Mouse (Mus musculus): ENCODE measurements at regions not wholly inside any gene's neighbourhood (a gene's known extent, or its start where the extent isn't known, plus 50 kb on each side); places are given as distances from the start of the nearest gene placed in this dataset.

DNA sequence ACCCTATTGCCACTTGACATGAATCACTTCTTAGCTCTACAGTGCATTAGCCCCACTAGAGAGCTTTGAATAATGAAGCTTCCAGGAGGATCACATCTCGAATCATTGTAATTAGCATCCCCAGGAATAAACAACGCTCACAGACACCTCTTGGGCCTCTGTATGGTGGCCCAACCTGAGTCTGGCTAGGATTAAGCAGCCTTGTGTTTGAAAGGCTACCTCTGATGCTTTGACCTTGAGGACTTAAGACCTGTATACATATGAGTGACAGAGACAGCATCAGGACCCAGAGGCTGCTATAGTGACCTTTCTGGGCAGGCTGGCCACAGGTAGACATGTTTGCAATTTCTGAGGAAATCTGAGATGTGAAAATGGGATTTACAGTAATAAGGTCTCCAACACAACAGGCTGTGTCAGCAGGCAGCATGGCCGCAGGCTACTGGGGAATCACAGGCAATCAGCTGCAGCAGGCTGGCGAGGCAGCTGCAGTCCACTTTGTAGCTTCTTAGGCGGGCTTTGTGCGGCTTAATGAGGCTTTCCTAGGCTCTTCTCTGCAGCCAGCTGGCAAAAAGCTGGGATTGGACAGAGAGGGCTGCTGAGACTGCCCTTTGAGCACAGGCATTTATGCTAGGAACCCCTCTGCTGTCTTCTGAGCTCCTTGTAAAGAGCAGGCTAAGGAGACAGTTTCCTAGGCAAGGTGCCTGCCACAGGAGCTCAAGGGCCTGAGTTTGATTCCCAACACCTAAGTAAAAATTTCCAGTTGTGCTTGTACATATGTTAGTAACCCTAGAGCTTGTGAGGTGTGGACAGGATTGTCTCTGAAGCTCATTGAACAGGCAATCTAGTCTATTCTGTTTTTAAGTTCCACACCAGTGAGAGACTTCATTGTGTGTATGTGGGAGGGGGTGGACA, 768.1 kb upstream of the Auts2 start:
- no peak for DNase-seq (ENCODE audit: low spot score)

DNA sequence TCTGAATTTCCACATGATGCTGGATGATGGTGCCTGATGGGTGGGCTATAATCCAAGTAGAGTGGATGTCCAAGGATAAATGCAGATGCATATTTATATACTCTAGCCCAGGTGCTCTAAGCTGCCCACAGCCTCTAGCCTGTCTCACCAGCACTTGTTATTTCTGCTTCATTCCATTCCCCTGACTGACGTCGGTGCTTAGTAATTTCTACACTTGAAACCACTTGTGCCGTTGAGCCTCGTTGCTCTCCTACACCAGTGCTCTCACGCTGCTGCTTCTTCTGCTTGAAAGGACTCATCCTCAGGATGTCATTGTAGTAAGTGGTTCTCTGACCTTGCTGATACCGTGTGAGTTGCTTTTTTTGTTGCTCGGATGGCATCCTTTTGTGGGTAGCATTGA, 724.7 kb upstream of the Auts2 start:
- no peak for DNase-seq (ENCODE audit: low spot score)

DNA sequence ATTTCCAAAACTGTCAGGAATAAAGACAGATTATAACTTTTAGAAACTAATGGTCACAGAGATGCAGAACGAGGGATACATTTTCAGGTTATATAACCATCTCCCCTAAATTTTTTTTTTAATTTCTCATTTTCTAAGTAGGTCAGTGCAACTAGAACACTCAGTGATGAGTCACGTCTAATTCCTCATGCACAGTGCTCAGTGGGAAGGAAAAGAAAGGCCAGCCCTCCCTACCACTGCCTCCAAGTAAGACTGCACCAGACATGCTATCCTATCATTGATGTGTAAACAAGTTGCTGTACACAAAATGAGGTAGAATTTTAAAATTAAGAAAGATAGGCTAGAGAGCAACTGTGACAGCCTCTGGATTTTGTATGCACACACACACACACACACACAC, 724.2 kb upstream of the Auts2 start:
- peak; percentile 1 for DNase-seq (ENCODE audit: low spot score)

- no peak for DNase-seq (ENCODE audit: low spot score)
Measured at GRCm38 (mm10) chr5:133264976-133265375, 721.8 kb upstream of the Auts2 start.

DNA sequence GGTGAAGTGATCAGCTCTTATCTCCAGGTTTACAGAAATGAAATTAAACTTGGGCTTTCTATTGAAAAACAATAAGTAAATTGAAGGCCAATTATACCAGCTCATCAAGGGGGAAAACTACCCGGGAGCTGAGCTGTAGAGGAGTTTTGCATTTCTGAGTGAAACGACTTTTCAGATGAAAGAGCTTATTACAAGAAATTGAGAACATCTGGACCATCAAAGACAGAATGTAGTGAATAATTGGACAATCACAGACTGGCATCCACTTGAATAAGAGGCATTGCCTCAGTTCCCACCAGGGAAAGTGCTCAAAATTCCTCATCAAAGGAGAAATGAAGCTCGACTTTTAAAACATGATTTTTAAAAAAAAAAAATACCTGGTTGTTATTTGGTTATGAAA, 675.7 kb upstream of the Auts2 start:
- DNase-seq (ENCODE audit: low spot score): no peak

- no peak for DNase-seq (ENCODE audit: low spot score)
Measured at GRCm38 (mm10) chr5:133198546-133198945, 655.4 kb upstream of the Auts2 start.

DNA sequence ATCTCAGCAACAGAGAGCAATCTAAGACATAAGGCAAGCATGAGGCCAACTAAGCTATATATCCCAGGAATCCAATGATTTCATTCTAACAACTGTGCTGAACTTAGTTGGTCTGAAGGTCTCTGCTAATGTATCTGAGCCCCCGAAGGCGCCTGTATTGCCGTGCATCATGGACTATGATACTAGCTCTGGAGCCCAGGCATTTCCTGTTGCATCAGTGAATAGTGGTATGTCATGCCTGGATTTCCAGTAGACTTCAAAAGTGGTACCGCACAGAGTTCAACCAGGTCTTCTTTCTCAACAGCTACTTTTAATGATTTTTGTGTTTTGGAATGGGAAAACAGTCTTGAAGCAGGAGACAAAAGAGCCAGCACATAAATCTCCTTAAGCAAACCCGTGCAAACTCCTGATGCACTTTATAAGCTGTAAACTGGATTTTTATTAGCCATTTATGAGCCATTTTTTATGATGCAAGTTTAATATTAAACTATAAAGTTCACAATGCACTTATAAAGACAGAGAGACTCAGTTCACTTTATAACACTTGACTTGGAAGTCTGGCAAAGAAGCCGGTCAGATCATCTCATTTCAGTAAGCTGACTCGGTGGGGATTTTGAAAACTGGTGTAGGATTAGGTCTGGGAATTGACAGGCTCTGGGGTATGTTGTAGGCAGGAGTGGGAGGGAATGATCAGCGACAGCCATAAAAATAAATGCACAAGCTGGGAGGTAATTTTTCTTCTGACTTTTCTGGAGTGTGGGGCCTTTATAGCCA, 646.8 kb upstream of the Auts2 start:
- DNase-seq (ENCODE audit: low spot score): no peak

GRCm38 (mm10) chr5:133175636-133176035, 632.5 kb upstream of the Auts2 start:
- DNase-seq (ENCODE audit: low spot score): no peak

DNA sequence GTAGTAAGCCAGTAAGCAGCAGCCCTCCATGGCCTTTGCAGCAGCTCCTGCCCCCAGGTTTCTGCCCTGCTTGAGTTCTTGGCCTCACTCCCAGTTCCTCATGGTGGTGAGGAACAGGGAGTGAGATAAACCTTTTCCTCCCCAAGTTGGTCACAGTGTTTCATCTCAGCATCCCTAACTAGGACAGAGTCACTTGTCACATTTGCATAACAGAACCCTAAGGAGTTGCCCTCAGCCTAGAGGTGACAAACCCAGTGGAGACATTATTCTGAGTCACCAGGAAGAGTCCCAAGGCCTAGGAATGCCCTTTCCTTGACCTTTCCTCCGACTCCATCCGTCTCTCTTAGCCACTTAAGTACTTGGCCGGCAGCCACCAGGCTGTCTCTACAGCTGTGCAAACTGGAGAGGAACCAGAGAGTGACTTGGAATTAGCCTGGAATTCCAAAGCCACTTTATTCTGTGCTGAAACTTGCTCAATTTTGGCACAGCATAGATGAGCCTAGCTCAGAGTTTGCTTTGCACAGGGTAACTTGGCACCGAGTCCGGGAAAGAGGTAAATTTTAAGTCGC, 630.1 kb upstream of the Auts2 start:
- DNase-seq (ENCODE audit: low spot score): peak; percentile 84

DNA sequence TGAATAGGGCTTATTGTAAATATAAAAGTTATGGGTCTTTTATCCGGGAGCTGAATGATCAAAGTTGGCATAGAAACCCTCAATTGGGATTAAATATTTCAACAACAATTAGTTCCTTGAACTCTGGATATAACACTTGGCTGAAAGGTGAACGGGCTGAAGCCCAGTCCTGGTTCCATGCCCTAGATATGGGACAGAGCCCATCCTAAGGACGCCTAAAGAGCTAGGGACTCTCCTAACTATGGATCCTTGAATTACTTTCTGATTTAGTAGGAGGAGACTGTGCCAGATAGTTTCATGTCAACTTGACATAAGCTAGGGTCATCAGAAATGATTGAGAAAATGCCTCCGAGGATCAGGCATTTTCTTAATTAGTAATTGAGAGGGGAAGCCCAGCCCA, 629.5 kb upstream of the Auts2 start:
- DNase-seq (ENCODE audit: low spot score): no peak

DNA sequence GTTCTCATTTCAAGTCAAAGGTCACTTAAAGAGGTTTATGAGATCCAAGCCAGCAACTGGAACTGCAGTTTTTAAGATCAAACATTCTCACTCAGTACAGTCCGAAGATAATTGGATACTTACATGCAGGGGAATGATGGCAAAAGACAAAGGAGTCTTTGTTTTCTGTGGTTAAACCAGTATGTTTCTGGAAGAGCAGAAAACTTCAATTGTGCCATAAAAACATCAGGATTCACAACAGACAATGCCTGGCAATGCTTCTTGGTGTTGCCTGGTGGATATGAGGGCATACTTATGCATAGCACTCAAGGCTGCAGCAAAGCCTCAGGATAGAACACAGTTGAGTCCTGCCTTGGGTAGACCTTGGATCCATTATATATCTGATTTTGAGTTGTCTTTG, 628.1 kb upstream of the Auts2 start:
- DNase-seq (ENCODE audit: low spot score): no peak

- DNase-seq (ENCODE audit: low spot score): no peak
Measured at GRCm38 (mm10) chr5:133167576-133167975, 624.4 kb upstream of the Auts2 start.

DNA sequence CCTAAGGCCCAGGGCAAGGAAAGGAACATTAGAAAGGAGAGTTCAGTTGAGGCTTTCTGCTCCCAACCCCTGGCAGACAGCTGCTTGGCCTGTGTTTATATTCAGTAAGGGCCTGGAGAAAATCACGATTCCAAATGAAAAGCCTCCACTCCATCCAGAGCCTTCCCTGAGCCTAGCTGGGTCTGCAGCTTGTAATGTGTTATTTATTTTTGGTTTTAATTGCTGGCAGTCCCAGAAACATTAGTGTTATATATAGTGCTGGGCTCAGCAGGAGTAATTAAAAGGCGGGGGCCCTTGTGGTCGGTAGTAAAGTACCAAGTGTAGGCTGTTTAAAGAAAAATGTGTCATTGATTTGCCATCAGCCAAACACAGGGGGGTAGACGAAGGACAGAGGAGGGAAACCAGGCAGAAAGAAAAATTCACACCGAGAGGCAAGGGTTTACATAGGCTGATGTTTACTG, 623.9 kb upstream of the Auts2 start:
- DNase-seq (ENCODE audit: low spot score): no peak

GRCm38 (mm10) chr5:133156115-133156857, 613.1 kb upstream of the Auts2 start:
- no peak for DNase-seq (ENCODE audit: low spot score)

DNA sequence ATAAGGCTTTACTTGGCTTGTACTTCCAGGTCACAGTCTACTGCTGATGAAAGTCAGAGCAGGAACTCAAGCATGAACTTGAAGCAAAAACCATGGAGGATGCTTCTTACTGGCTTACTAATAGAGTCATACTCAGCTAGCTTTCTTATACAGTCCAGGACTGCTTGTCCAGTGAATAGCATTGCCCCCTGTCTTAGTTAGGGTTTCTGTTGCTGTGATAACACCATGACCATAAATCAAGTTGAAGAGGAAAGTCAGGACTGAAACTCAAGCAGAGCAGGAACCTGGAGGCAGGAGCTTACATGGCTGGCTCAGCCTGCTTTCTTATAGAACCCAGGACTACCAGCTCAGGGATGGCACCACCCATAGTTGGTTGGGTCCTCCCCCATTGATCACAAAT, 602.9 kb upstream of the Auts2 start:
- no peak for DNase-seq (ENCODE audit: low spot score)

GRCm38 (mm10) chr5:133143679-133144078, 600.5 kb upstream of the Auts2 start:
- DNase-seq (ENCODE audit: low spot score): no peak

- DNase-seq (ENCODE audit: low spot score): no peak
Measured at GRCm38 (mm10) chr5:133142401-133143115, 599.4 kb upstream of the Auts2 start.

GRCm38 (mm10) chr5:133131042-133131441, 587.9 kb upstream of the Auts2 start:
- no peak for DNase-seq (ENCODE audit: low spot score)

DNA sequence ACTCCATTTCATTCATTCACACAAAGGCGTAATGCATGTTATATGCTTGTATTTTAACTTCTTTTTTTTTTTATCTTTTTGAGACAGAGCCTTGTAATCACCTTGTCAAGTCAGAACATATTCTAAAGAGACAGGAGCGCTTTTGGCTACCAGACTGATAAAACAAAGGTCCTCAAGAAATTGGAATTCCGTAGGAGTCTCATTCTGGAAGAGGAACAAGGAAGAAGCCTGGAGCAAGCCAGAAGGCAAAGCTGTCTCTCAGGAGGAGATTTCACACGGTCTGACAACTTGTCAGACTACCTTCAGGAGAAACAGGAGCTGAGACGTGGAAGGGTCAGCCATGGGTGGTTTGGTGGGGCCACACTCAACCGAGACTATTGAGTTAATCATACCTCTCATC, 587.2 kb upstream of the Auts2 start:
- no peak for DNase-seq (ENCODE audit: low spot score)

- no peak for DNase-seq (ENCODE audit: low spot score)
Measured at GRCm38 (mm10) chr5:133124223-133124622, 581.1 kb upstream of the Auts2 start.

DNA sequence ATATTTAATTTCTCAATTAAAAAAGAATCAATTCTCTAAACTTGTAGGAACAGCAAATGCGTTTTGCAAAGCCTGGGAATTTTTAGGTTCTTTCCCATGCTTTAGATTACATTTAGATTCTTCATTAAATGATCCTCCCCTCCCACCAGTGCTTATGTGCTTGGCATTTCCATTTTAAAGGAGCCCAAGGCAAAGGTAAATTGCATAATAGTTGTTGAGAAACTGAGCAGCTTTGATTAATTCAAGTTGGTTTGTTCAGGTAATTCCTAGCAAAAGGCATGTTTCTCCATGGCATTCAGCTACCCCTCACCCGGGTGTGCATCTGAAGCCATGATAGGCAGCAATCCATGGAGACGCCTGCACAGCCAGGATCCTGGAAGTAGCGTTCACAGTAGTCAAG, 570.8 kb upstream of the Auts2 start:
- no peak for DNase-seq (ENCODE audit: low spot score)

Measured in heart, adult 8-10 months (tissue).